Comparison of ENCODE assay signal across 21 mouse cellular contexts in the genomic region with DNA sequence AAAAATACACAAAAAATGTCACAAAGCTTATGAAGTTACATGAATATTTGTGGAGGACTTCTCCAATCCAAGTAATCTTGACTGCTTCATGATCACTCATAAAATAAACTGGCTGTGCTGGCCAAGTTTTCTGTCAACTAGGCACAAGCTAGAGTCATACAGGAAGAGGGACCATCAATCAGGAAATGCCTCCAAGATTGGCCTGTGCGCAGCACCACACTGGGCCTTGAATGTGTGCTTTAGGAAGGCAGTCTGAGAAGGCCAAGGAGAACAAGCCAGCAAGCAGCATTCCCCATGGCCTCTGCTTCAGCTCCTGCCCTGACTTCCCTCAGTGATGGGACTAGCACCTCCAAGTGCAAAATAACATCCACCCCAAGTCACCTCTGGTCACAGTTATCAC. TPM values are rescaled to one million over a fixed set of nuclear protein-coding genes. Genes with fewer than 3 reads are reported as not detected.
A peak's percentile ranks its signal among the peaks of the same experiment; 100 is the strongest.
DNase-seq lines count a peak whose midpoint lies in the region; ATAC-seq and TF ChIP-seq lines count a peak whose summit lies in the region.
"Had no signal": no experiment of that assay in that cellular context is flagged by ENCODE, and none has a peak within 500 bp of the region (broad histone marks: within the 10 kb centered on the region; RNA-seq: fewer than 3 reads in every experiment).

No protein-coding gene starts in this region.

- peaks cover 43% of the 10 kb centered on the region for H3K36me3 ChIP-seq in kidney, embryonic 14.5 days (ENCODE audit: control insufficient read depth, insufficient read depth, low read length)
- peaks cover 38% of the 10 kb centered on the region for H3K36me3 ChIP-seq in E14TG2a.4 (ENCODE audit: insufficient read depth, low read length)

- no peak overlapping the region for H3K27ac ChIP-seq in kidney, embryonic 14.5 days (ENCODE audit: low read depth, low read length)
- no peak overlapping the region for H3K27ac ChIP-seq in gastrocnemius, adult 2 months
- H3K27ac ChIP-seq: embryonic facial prominence, embryonic 12.5 days; heart, adult 2 months; heart, embryonic 15.5 days; hindbrain, embryonic 13.5 days; limb, embryonic 12.5 days; lung, embryonic 15.5 days; macrophage; midbrain, embryonic 15.5 days had no signal

- peaks cover 12% of the 10 kb centered on the region for H3K4me1 ChIP-seq in kidney, embryonic 14.5 days (ENCODE audit: control insufficient read depth, insufficient read depth, low read length)
- H3K4me1 ChIP-seq in E14TG2a.4 (replicated peaks; ENCODE audit: low read depth, low read length), result peaks cover 28% of the 10 kb centered on the region

- DNase-seq in adrenal gland, adult 2 months, result peak; percentile 68
- DNase-seq in adrenal gland, adult 18-20 months (ENCODE audit: low spot score in 2 of 2), result no peak
- peak; percentile 40 for DNase-seq in kidney, postnatal 10 days
- peak; percentile 53 for DNase-seq in adrenal gland, postnatal 10 days
- DNase-seq in gastrocnemius, adult 2 months, result no peak
- no peak for DNase-seq in thymus, postnatal 4 days
- DNase-seq: cerebellum, adult 18-20 months; cerebellum, postnatal 14 days; gastrocnemius, postnatal 36 days; heart, adult 2 months; heart, postnatal 36 days; liver, embryonic 13.5 days had no signal

- TF ChIP-seq CTCF in E14TG2a.4 (conservative IDR thresholded peaks at IDR 0.05; ENCODE audit: low read length), result no peak
- no peak for TF ChIP-seq CTCF in gastrocnemius, adult 2 months (IDR thresholded peaks at IDR 0.05)

- ATAC-seq in kidney, embryonic 14.5 days (ENCODE audit: low FRiP score, low TSS enrichment), result no peak
- ATAC-seq: midbrain, embryonic 15.5 days had no signal

- no peak overlapping the region for H3K9ac ChIP-seq in kidney, embryonic 14.5 days (ENCODE audit: low read depth, low read length)
- H3K9ac ChIP-seq: embryonic facial prominence, embryonic 12.5 days; heart, embryonic 15.5 days; lung, embryonic 15.5 days; midbrain, embryonic 15.5 days had no signal

- H3K4me3 ChIP-seq in kidney, embryonic 14.5 days (ENCODE audit: low read length), result no peak overlapping the region
- peak overlapping the region; percentile 26; the same call in 1 of the 2 replicates for H3K4me3 ChIP-seq in E14TG2a.4 (replicated peaks; ENCODE audit: low read length)
- no peak overlapping the region for H3K4me3 ChIP-seq in gastrocnemius, adult 2 months
- H3K4me3 ChIP-seq: embryonic facial prominence, embryonic 12.5 days; heart, adult 2 months; heart, embryonic 15.5 days; hindbrain, embryonic 13.5 days; limb, embryonic 12.5 days; lung, embryonic 15.5 days; midbrain, embryonic 15.5 days had no signal

- 70% methylated on average over 1 of the region's 1 CpGs for WGBS in kidney, embryonic 14.5 days

- intact Hi-C loops in gastrocnemius, adult 2 months (cut with DNase I), result no loop called here

- H3K27me3 ChIP-seq in kidney, embryonic 14.5 days (ENCODE audit: control insufficient read depth, insufficient read depth, low read length), result no peaks in the 10 kb centered on the region
- no peaks in the 10 kb centered on the region for H3K27me3 ChIP-seq in E14TG2a.4 (ENCODE audit: insufficient read depth, low read length)
- H3K27me3 ChIP-seq: embryonic facial prominence, embryonic 12.5 days; heart, embryonic 15.5 days; hindbrain, embryonic 13.5 days; limb, embryonic 12.5 days; liver, embryonic 13.5 days; lung, embryonic 15.5 days; midbrain, embryonic 15.5 days had no signal

- no peaks in the 10 kb centered on the region for H3K9me3 ChIP-seq in kidney, embryonic 14.5 days (ENCODE audit: control insufficient read depth, low read length)
- no peaks in the 10 kb centered on the region for H3K9me3 ChIP-seq in E14TG2a.4 (ENCODE audit: low read length)
- H3K9me3 ChIP-seq: embryonic facial prominence, embryonic 12.5 days; heart, embryonic 15.5 days; hindbrain, embryonic 13.5 days; limb, embryonic 12.5 days; liver, embryonic 13.5 days; lung, embryonic 15.5 days; midbrain, embryonic 15.5 days had no signal

- H3K4me2 ChIP-seq in kidney, embryonic 14.5 days (replicated peaks; ENCODE audit: low read depth, low read length), result no peak overlapping the region
- H3K4me2 ChIP-seq: embryonic facial prominence, embryonic 12.5 days; heart, embryonic 15.5 days; hindbrain, embryonic 13.5 days; limb, embryonic 12.5 days; lung, embryonic 15.5 days; midbrain, embryonic 15.5 days had no signal

RNA-seq across cellular contexts. Expression of a gene that starts 3.2 kb away (rescaled TPM):
- 100 to 1,000 TPM; 621 to 725 TPM for total RNA-seq in adrenal gland, adult 2 months (2021)
- 235 and 259 TPM in 2 replicates for polyA plus RNA-seq in adrenal gland, adult 2 months (2012; rRNA removed)
- 100 to 1,000 TPM; 642 to 733 TPM for total RNA-seq in adrenal gland, adult 18-20 months (2021)
- polyA plus RNA-seq in kidney, embryonic 14.5 days (2014; fragmentation: Nextera tagmentation; extraction: Ambion mirVana), result 1,007 and 1,462 TPM in 2 replicates
- total RNA-seq in adrenal gland, postnatal 10 days (2021), result 100 to 1,000 TPM; 787 to 809 TPM
- total RNA-seq in gastrocnemius, adult 2 months (2021), result 100 to 1,000 TPM; 312 to 382 TPM

RNA-seq across cellular contexts. Expression of a gene that starts 17.8 kb away (rescaled TPM):
- 100 to 1,000 TPM in 1 of 2 experiments, 10 to 100 TPM in 1; 85.9 to 121 TPM for total RNA-seq in adrenal gland, adult 2 months (2021)
- polyA plus RNA-seq in adrenal gland, adult 2 months (2012; rRNA removed), result 12.9 and 13.3 TPM in 2 replicates
- 10 to 100 TPM; 82.5 to 89.6 TPM for total RNA-seq in adrenal gland, adult 18-20 months (2021)
- polyA plus RNA-seq in kidney, embryonic 14.5 days (2014; fragmentation: Nextera tagmentation; extraction: Ambion mirVana), result 386 and 434 TPM in 2 replicates
- total RNA-seq in adrenal gland, postnatal 10 days (2021), result 100 to 1,000 TPM in 1 of 2 experiments, 10 to 100 TPM in 1; 88.9 to 114 TPM
- 10 to 100 TPM; 27.9 to 37.7 TPM for total RNA-seq in gastrocnemius, adult 2 months (2021)

Comparison
In these comparisons a context has a peak if more than half of its experiments do, and no peak if none do; other contexts are left out.
1. DNase-seq: peak in adrenal gland, adult 2 months (single experiment), kidney, postnatal 10 days (single experiment) and adrenal gland, postnatal 10 days (single experiment); none in adrenal gland, adult 18-20 months (0 of 2), gastrocnemius, adult 2 months (single experiment) and thymus, postnatal 4 days (single experiment).